Mouse (Mus musculus): ENCODE data around the gene Samd5.

Samd5 gene

GRCm38 (mm10) chr10:9674561-9675521, at the start of gene Samd5:
Samd5 (minus strand) TSS chr10:9675208.
- DNase-seq (ENCODE audit: low read depth), result no peak

- no peak for DNase-seq (ENCODE audit: low read depth)
These were observed 47.7 kb upstream of the Samd5 start for GRCm38 (mm10) chr10:9722519-9723303.

GRCm38 (mm10) chr10:9720027-9720426, 45.0 kb upstream of the Samd5 start:
- DNase-seq (ENCODE audit: low read depth), result no peak

- no peak for DNase-seq (ENCODE audit: low read depth)
These were observed 43.1 kb upstream of the Samd5 start for GRCm38 (mm10) chr10:9718086-9718485.

- no peak for DNase-seq (ENCODE audit: low read depth)
These were observed 29.9 kb upstream of the Samd5 start for GRCm38 (mm10) chr10:9704956-9705355.

- DNase-seq (ENCODE audit: low read depth), result no peak
These were observed 24.2 kb upstream of the Samd5 start for GRCm38 (mm10) chr10:9699071-9699761.

- no peak for DNase-seq (ENCODE audit: low read depth)
These were observed 23.1 kb upstream of the Samd5 start for GRCm38 (mm10) chr10:9698141-9698540.

- no peak for DNase-seq (ENCODE audit: low read depth)
These were observed 21.6 kb upstream of the Samd5 start for GRCm38 (mm10) chr10:9696543-9697141.

- no peak for DNase-seq (ENCODE audit: low read depth)
These were observed 19.1 kb upstream of the Samd5 start for GRCm38 (mm10) chr10:9693990-9694699.

- DNase-seq (ENCODE audit: low read depth), result no peak
These were observed 5.9 kb upstream of the Samd5 start for GRCm38 (mm10) chr10:9680928-9681327.

- DNase-seq (ENCODE audit: low read depth), result no peak
These were observed 4.9 kb upstream of the Samd5 start for GRCm38 (mm10) chr10:9679911-9680310.

- no peak for DNase-seq (ENCODE audit: low read depth)
These were observed 3.1 kb upstream of the Samd5 start for GRCm38 (mm10) chr10:9678071-9678470.

GRCm38 (mm10) chr10:9676886-9677285, 1.9 kb upstream of the Samd5 start:
- peak; percentile 41 for DNase-seq (ENCODE audit: low read depth)

GRCm38 (mm10) chr10:9676418-9676786, 1.4 kb upstream of the Samd5 start:
- DNase-seq (ENCODE audit: low read depth), result no peak

GRCm38 (mm10) chr10:9675550-9676417, 776 bp upstream of the Samd5 start:
- DNase-seq (ENCODE audit: low read depth), result no peak

- no peak for DNase-seq (ENCODE audit: low read depth)
These were observed 1.7 kb downstream of the Samd5 start for GRCm38 (mm10) chr10:9673276-9673675.

- no peak for DNase-seq (ENCODE audit: low read depth)
These were observed 2.3 kb downstream of the Samd5 start for GRCm38 (mm10) chr10:9672751-9673150.

GRCm38 (mm10) chr10:9670351-9670750, 4.7 kb downstream of the Samd5 start:
- DNase-seq (ENCODE audit: low read depth), result no peak

GRCm38 (mm10) chr10:9668791-9669190, 6.2 kb downstream of the Samd5 start:
- no peak for DNase-seq (ENCODE audit: low read depth)

- no peak for DNase-seq (ENCODE audit: low read depth)
These were observed 22.1 kb downstream of the Samd5 start for GRCm38 (mm10) chr10:9652946-9653345.
